ENCODE assay signal across 12 mouse cellular contexts in the genomic region with DNA sequence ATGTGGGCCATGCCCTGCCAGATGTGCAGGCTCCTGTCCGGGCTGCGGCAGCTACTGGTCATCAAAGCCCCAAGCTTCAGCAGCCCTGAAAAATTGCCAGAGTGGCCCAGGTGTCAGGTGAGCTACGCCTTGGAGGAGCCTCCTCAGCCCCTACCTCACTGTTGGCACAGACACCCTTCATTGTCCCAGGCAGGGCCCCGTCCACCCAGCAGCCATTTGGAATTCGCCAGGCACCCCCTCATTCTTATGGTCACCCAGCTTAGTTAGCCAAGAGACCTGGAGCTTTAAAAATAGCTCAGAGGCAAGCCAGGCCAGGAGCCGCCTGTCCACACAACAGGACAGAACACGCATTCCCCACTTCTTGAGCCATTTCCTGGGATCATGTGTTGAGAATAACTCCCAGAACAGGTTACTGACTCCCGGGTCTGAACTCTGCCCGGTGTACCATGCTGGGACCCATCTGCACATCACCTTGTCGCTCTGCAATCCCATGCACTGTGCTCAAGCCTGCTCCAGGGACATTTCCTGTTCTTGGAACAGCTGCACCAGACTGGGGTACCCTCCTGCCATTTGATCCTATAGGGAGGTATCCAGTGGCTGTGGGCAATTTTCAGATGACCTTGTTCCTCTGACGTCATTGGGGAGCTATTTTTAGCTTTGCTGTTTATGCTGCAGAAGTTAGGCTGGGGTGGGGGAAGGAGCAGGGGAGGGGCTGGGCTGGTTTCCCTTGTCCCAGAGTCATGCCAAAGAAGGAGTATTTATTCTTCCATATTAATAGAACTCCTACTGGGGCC. TPM values are rescaled to one million over a fixed set of nuclear protein-coding genes. Genes with fewer than 3 reads are reported as not detected.
DNase-seq lines count a peak whose midpoint lies in the region; ATAC-seq lines count a peak whose summit lies in the region.
"Had no signal": no experiment of that assay in that cellular context is flagged by ENCODE, and none has a peak within 500 bp of the region (broad histone marks: within the 10 kb centered on the region; RNA-seq: fewer than 3 reads in every experiment).

No protein-coding gene starts in this region.

- H3K27ac ChIP-seq in heart, embryonic 16.5 days (ENCODE audit: low read length): peak overlapping the region; percentile 87
- no peak overlapping the region for H3K27ac ChIP-seq in stomach, embryonic 14.5 days (ENCODE audit: low read length)
- H3K27ac ChIP-seq: embryonic facial prominence, embryonic 13.5 days; left cerebral cortex, adult 2 months had no signal

- H3K9ac ChIP-seq in heart, embryonic 16.5 days (ENCODE audit: low read length): peak overlapping the region; percentile 46
- no peak overlapping the region for H3K9ac ChIP-seq in stomach, embryonic 14.5 days (replicated peaks; ENCODE audit: low read depth, low read length)
- H3K9ac ChIP-seq: embryonic facial prominence, embryonic 13.5 days had no signal

- peaks cover 69% of the 10 kb centered on the region for H3K27me3 ChIP-seq in megakaryocyte, embryonic 14.5 days (replicated peaks)
- H3K27me3 ChIP-seq in heart, embryonic 16.5 days (ENCODE audit: control insufficient read depth, insufficient read depth, low read length): no peaks in the 10 kb centered on the region
- no peaks in the 10 kb centered on the region for H3K27me3 ChIP-seq in stomach, embryonic 14.5 days (ENCODE audit: control insufficient read depth, insufficient read depth, low read length)

- H3K4me1 ChIP-seq in megakaryocyte, embryonic 14.5 days: peaks cover 70% of the 10 kb centered on the region
- peaks cover 32% of the 10 kb centered on the region for H3K4me1 ChIP-seq in heart, embryonic 16.5 days (ENCODE audit: control insufficient read depth, insufficient read depth, low read length)
- H3K4me1 ChIP-seq in stomach, embryonic 14.5 days (ENCODE audit: control insufficient read depth, insufficient read depth, low read length): peaks cover 19% of the 10 kb centered on the region

- peaks cover 19% of the 10 kb centered on the region for H3K9me3 ChIP-seq in megakaryocyte, embryonic 14.5 days
- H3K9me3 ChIP-seq in heart, embryonic 16.5 days (replicated peaks; ENCODE audit: control insufficient read depth, low read length): no peaks in the 10 kb centered on the region; the same call in 1 of the 2 replicates
- H3K9me3 ChIP-seq in stomach, embryonic 14.5 days (ENCODE audit: control insufficient read depth, low read depth, low read length): no peaks in the 10 kb centered on the region
- H3K9me3 ChIP-seq: embryonic facial prominence, embryonic 13.5 days had no signal

- DNase-seq in embryo, embryonic 10 days (ENCODE audit: low spot score): peak; percentile 59
- no peak for DNase-seq in embryo, embryonic 9.5 days (ENCODE audit: extremely low spot score)
- no peak for DNase-seq in adrenal gland, postnatal 36 days
- DNase-seq: adrenal gland, adult 8-10 months had no signal

- H3K4me3 ChIP-seq in megakaryocyte, embryonic 14.5 days (replicated peaks): peak overlapping the region; percentile 79
- H3K4me3 ChIP-seq in heart, embryonic 16.5 days (ENCODE audit: low read length): no peak overlapping the region
- no peak overlapping the region for H3K4me3 ChIP-seq in stomach, embryonic 14.5 days (ENCODE audit: low read depth, low read length)
- H3K4me3 ChIP-seq: embryonic facial prominence, embryonic 13.5 days; left cerebral cortex, adult 2 months had no signal

- peak overlapping the region; percentile 35 for H3K4me2 ChIP-seq in heart, embryonic 16.5 days (ENCODE audit: low read depth, low read length)
- no peak overlapping the region for H3K4me2 ChIP-seq in stomach, embryonic 14.5 days (replicated peaks; ENCODE audit: low read depth, low read length)
- H3K4me2 ChIP-seq: embryonic facial prominence, embryonic 13.5 days had no signal

- ATAC-seq in megakaryocyte, adult 5-6 weeks (ENCODE audit: poor library complexity, severe bottlenecking): no peak
- ATAC-seq in heart, embryonic 16.5 days (replicated peaks; ENCODE audit: extremely low read depth, insufficient read depth, low FRiP score): peak; percentile 58; the same call in 1 of the 2 replicates
- ATAC-seq in stomach, embryonic 14.5 days (ENCODE audit: insufficient number of reproducible peaks, insufficient read depth, low FRiP score, low read depth): 0 out of 2 replicates have a peak, but pooled peaks have one; percentile 12
- ATAC-seq in cerebellum, adult (ENCODE audit: insufficient number of reproducible peaks, low FRiP score, low TSS enrichment): no peak

- WGBS in heart, embryonic 16.5 days: 28% methylated on average over 11 of the region's 11 CpGs
- WGBS in stomach, embryonic 14.5 days: 44% methylated on average over 11 of the region's 11 CpGs

- no peaks in the 10 kb centered on the region for H3K36me3 ChIP-seq in megakaryocyte, embryonic 14.5 days (replicated peaks; ENCODE audit: low read length)
- H3K36me3 ChIP-seq in heart, embryonic 16.5 days (ENCODE audit: control insufficient read depth, insufficient read depth): no peaks in the 10 kb centered on the region
- H3K36me3 ChIP-seq in stomach, embryonic 14.5 days (ENCODE audit: control insufficient read depth, insufficient read depth, low read length): no peaks in the 10 kb centered on the region
- H3K36me3 ChIP-seq: embryonic facial prominence, embryonic 13.5 days had no signal

RNA-seq across cellular contexts. Expression of a gene that starts 5.9 kb away (rescaled TPM):
- polyA plus RNA-seq in megakaryocyte, embryonic 14.5 days (2012; ENCODE audit: insufficient read depth, low replicate concordance): 0.15 TPM in 1 of 2 replicates, not detected in the other
- not detected in 2 replicates for total RNA-seq in megakaryocyte, adult 5-6 weeks (2015)
- total RNA-seq in megakaryocyte, adult 5-6 weeks (2017): not detected in 2 replicates
- polyA plus RNA-seq in heart, embryonic 16.5 days (2015; fragmentation: Nextera tagmentation; extraction: Ambion mirVana): 0.10 and 0.32 TPM in 2 replicates
- not detected in 2 replicates for polyA plus RNA-seq in stomach, embryonic 14.5 days (2014; fragmentation: Nextera tagmentation; extraction: Ambion mirVana)
- total RNA-seq in adrenal gland, postnatal 36 days (2021): not detected
- total RNA-seq: left cerebral cortex, adult 2 months had no signal
- polyA plus RNA-seq: embryonic facial prominence, embryonic 13.5 days; neural tube, embryonic 11.5 days had no signal

RNA-seq across cellular contexts. Expression of a gene that starts 27.8 kb away (rescaled TPM):
- polyA plus RNA-seq in megakaryocyte, embryonic 14.5 days (2012; ENCODE audit: insufficient read depth, low replicate concordance): 3.2 and 4.6 TPM in 2 replicates
- total RNA-seq in megakaryocyte, adult 5-6 weeks (2015): not detected in 2 replicates
- not detected in 2 replicates for total RNA-seq in megakaryocyte, adult 5-6 weeks (2017)
- polyA plus RNA-seq in heart, embryonic 16.5 days (2015; fragmentation: Nextera tagmentation; extraction: Ambion mirVana): 6.1 and 6.6 TPM in 2 replicates
- 2.7 and 3.3 TPM in 2 replicates for polyA plus RNA-seq in stomach, embryonic 14.5 days (2014; fragmentation: Nextera tagmentation; extraction: Ambion mirVana)
- 1 to 10 TPM; 2.7 to 2.8 TPM for total RNA-seq in adrenal gland, postnatal 36 days (2021)

RNA-seq across cellular contexts. Expression of a gene that starts 46.3 kb away (rescaled TPM):
- polyA plus RNA-seq in megakaryocyte, embryonic 14.5 days (2012; ENCODE audit: insufficient read depth, low replicate concordance): 1.0 TPM in 1 of 2 replicates, not detected in the other
- not detected in 2 replicates for total RNA-seq in megakaryocyte, adult 5-6 weeks (2015)
- not detected in 2 replicates for total RNA-seq in megakaryocyte, adult 5-6 weeks (2017)
- polyA plus RNA-seq in heart, embryonic 16.5 days (2015; fragmentation: Nextera tagmentation; extraction: Ambion mirVana): 0.10 and 0.33 TPM in 2 replicates
- 0.13 and 0.39 TPM in 2 replicates for polyA plus RNA-seq in stomach, embryonic 14.5 days (2014; fragmentation: Nextera tagmentation; extraction: Ambion mirVana)
- total RNA-seq in adrenal gland, postnatal 36 days (2021): 1 to 10 TPM in 1 of 2 experiments, under 1 TPM in 1; 0.99 to 2.1 TPM

RNA-seq across cellular contexts. Expression of a gene that starts 57.1 kb away (rescaled TPM):
- 0.22 TPM in 1 of 2 replicates, not detected in the other for polyA plus RNA-seq in megakaryocyte, embryonic 14.5 days (2012; ENCODE audit: insufficient read depth, low replicate concordance)
- total RNA-seq in megakaryocyte, adult 5-6 weeks (2015): 0.38 TPM in 1 of 2 replicates, not detected in the other
- total RNA-seq in megakaryocyte, adult 5-6 weeks (2017): 0.28 TPM in 1 of 2 replicates, not detected in the other
- polyA plus RNA-seq in heart, embryonic 16.5 days (2015; fragmentation: Nextera tagmentation; extraction: Ambion mirVana): 0.95 and 1.1 TPM in 2 replicates
- polyA plus RNA-seq in stomach, embryonic 14.5 days (2014; fragmentation: Nextera tagmentation; extraction: Ambion mirVana): 0.39 and 1.1 TPM in 2 replicates
- total RNA-seq in adrenal gland, postnatal 36 days (2021): under 1 TPM; 0.30 to 0.50 TPM

RNA-seq across cellular contexts. Expression of a gene that starts 57.5 kb away (rescaled TPM):
- polyA plus RNA-seq in megakaryocyte, embryonic 14.5 days (2012; ENCODE audit: insufficient read depth, low replicate concordance): 1.1 and 10.4 TPM in 2 replicates
- total RNA-seq in megakaryocyte, adult 5-6 weeks (2015): 102 TPM in 2 replicates
- total RNA-seq in megakaryocyte, adult 5-6 weeks (2017): 122 and 126 TPM in 2 replicates
- 45.4 and 55.1 TPM in 2 replicates for polyA plus RNA-seq in heart, embryonic 16.5 days (2015; fragmentation: Nextera tagmentation; extraction: Ambion mirVana)
- polyA plus RNA-seq in stomach, embryonic 14.5 days (2014; fragmentation: Nextera tagmentation; extraction: Ambion mirVana): 91.7 and 95.3 TPM in 2 replicates
- 1 to 10 TPM; 5.1 to 6.2 TPM for total RNA-seq in adrenal gland, postnatal 36 days (2021)

Comparison
In these comparisons a context has a peak if more than half of its experiments do, and no peak if none do; other contexts are left out.
1. ATAC-seq: peak in heart, embryonic 16.5 days (single experiment) and stomach, embryonic 14.5 days (single experiment); none in megakaryocyte, adult 5-6 weeks (single experiment) and cerebellum, adult (single experiment).